In the genomic region with DNA sequence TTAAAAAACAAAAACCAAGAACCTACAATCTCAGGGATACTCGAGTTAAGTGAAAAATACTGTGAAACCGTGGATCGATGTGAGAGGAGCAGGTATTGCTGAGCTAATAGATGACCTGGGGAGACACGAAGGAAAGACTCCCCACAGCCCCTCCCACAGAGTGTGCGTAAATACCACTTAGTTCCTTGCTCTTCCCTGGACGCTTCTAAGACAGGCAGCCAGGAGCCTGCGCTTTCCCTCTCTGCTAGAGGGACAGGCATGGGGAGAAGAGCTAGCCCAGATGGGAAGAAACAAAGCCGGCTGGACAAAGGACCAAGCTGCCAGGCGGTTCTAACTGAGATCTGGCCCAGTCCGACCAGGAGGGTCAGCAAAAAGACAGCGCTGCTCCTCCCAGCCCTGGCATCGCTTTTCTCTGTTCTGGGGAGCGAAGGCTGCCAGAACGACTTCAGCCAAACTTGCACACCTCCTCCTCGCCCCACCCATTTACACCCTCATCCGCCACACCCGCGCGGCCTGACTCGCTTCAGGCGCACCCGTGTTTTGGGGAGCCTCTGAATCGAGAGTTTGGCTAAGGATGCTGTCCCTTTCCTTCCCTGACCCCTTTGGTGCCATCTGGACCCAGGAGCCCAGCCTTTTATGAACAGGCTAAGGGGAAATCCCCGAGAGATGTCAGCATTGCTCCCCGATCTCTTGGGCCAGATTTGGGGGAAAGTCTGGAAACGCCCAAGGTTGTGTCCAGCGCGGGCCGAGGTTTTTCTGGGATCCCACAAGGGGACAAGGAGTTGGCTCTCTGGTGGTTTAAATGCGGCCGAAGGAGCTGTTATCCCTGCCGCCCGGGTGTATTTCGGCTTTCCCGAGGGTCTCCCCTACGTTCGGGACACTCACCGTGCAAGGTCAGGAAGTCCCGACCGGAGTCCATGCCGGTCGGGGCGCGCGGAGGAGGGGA, we compare ENCODE assay signal across 8 mouse cellular contexts. TPM values are rescaled to one million over a fixed set of nuclear protein-coding genes. Genes with fewer than 3 reads are reported as not detected.
DNase-seq lines count a peak whose midpoint lies in the region; ATAC-seq and TF ChIP-seq lines count a peak whose summit lies in the region.

No protein-coding gene starts in this region.

- H3K4me3 ChIP-seq in liver, adult 2 months (ENCODE audit: insufficient read depth, low read depth, low read length): peak overlapping the region; percentile 67
- peak overlapping the region; percentile 57 for H3K4me3 ChIP-seq in hindbrain, postnatal 0 days (ENCODE audit: low read length)
- H3K4me3 ChIP-seq in lung, embryonic 15.5 days: peak overlapping the region; percentile 59
- H3K4me3 ChIP-seq in stomach, embryonic 15.5 days (replicated peaks): peak overlapping the region; percentile 52

- H3K4me2 ChIP-seq in hindbrain, postnatal 0 days (ENCODE audit: low read depth, low read length): peak overlapping the region; percentile 92
- peak overlapping the region; percentile 94 for H3K4me2 ChIP-seq in lung, embryonic 15.5 days
- peak overlapping the region; percentile 75 for H3K4me2 ChIP-seq in stomach, embryonic 15.5 days

- H3K27ac ChIP-seq in liver, adult 2 months (replicated peaks; ENCODE audit: insufficient read depth, low read depth, low read length): no peak overlapping the region
- H3K27ac ChIP-seq in hindbrain, postnatal 0 days: peak overlapping the region; percentile 74
- H3K27ac ChIP-seq in lung, embryonic 15.5 days: peak overlapping the region; percentile 66
- H3K27ac ChIP-seq in stomach, embryonic 15.5 days: peak overlapping the region; percentile 79

- H3K9ac ChIP-seq in liver, adult 2 months (ENCODE audit: low read depth, low read length): peak overlapping the region; percentile 55; the same call in 1 of the 2 replicates
- H3K9ac ChIP-seq in hindbrain, postnatal 0 days (replicated peaks; ENCODE audit: low read length): peak overlapping the region; percentile 60
- H3K9ac ChIP-seq in lung, embryonic 15.5 days: peak overlapping the region; percentile 61
- H3K9ac ChIP-seq in stomach, embryonic 15.5 days: peak overlapping the region; percentile 38; the same call in 1 of the 2 replicates

- peaks cover 3% of the 10 kb centered on the region; the same call in 1 of the 2 replicates for H3K27me3 ChIP-seq in liver, adult 2 months (ENCODE audit: control insufficient read depth, insufficient read depth, low read length)
- no peaks in the 10 kb centered on the region for H3K27me3 ChIP-seq in hindbrain, postnatal 0 days (ENCODE audit: insufficient read depth, low read length)
- H3K27me3 ChIP-seq in lung, embryonic 15.5 days: peaks cover 11% of the 10 kb centered on the region
- no peaks in the 10 kb centered on the region for H3K27me3 ChIP-seq in stomach, embryonic 15.5 days (replicated peaks)

- H3K9me3 ChIP-seq in hindbrain, postnatal 0 days (ENCODE audit: low read length): no peaks in the 10 kb centered on the region
- no peaks in the 10 kb centered on the region for H3K9me3 ChIP-seq in lung, embryonic 15.5 days
- no peaks in the 10 kb centered on the region for H3K9me3 ChIP-seq in stomach, embryonic 15.5 days

- H3K4me1 ChIP-seq in liver, adult 2 months (ENCODE audit: control insufficient read depth, insufficient read depth, low read length): no peaks in the 10 kb centered on the region; the same call in 1 of the 2 replicates
- H3K4me1 ChIP-seq in hindbrain, postnatal 0 days (ENCODE audit: insufficient read depth, low read length): peaks cover 19% of the 10 kb centered on the region
- peaks cover 47% of the 10 kb centered on the region for H3K4me1 ChIP-seq in lung, embryonic 15.5 days
- H3K4me1 ChIP-seq in stomach, embryonic 15.5 days: peaks cover 31% of the 10 kb centered on the region

- H3K79me2 ChIP-seq in liver, adult 2 months (ENCODE audit: control insufficient read depth, insufficient read depth, low read length): no peaks in the 10 kb centered on the region

- no peak for DNase-seq in liver, adult 2 months (ENCODE audit: extremely low read depth, low read depth, low spot score)
- DNase-seq in liver: no peak
- peak; percentile 63 for DNase-seq in brain, adult 2 months (ENCODE audit: low read depth, low spot score)
- DNase-seq in gastrocnemius, adult 18-20 months (ENCODE audit: low spot score): peak; percentile 56
- DNase-seq in hindbrain, postnatal 0 days (ENCODE audit: low spot score): peak; percentile 34
- DNase-seq in spleen, adult 18-20 months: no peak

- no peak for ATAC-seq in hindbrain, postnatal 0 days
- no peak for ATAC-seq in lung, embryonic 15.5 days (ENCODE audit: borderline replicate concordance, extremely low read depth, low FRiP score, low TSS enrichment)
- ATAC-seq in stomach, embryonic 15.5 days (ENCODE audit: insufficient read depth, low FRiP score, low read depth): no peak

- no peak for TF ChIP-seq POLR2A in liver, adult 2 months (IDR thresholded peaks at IDR 0.05; ENCODE audit: extremely low read depth, insufficient read depth, low read length)

- no peaks in the 10 kb centered on the region for H3K36me3 ChIP-seq in liver, adult 2 months (ENCODE audit: control insufficient read depth, insufficient read depth, low read length)
- no peaks in the 10 kb centered on the region for H3K36me3 ChIP-seq in hindbrain, postnatal 0 days (ENCODE audit: insufficient read depth, low read length)
- no peaks in the 10 kb centered on the region for H3K36me3 ChIP-seq in lung, embryonic 15.5 days
- no peaks in the 10 kb centered on the region for H3K36me3 ChIP-seq in stomach, embryonic 15.5 days

- WGBS in liver, adult 2 months: 7% methylated on average over 45 of the region's 45 CpGs
- 3% methylated on average over 45 of the region's 45 CpGs for WGBS in hindbrain, postnatal 0 days
- 3% methylated on average over 45 of the region's 45 CpGs for WGBS in lung, embryonic 15.5 days
- WGBS in stomach, embryonic 15.5 days: 2% methylated on average over 45 of the region's 45 CpGs

- TF ChIP-seq CTCF in liver, adult 2 months (IDR thresholded peaks at IDR 0.05; ENCODE audit: low read depth, low read length): no peak
- TF ChIP-seq CTCF in hindbrain, postnatal 0 days (IDR thresholded peaks at IDR 0.05; ENCODE audit: low read depth): no peak

RNA-seq across cellular contexts. Expression of gene Plcd1, which starts 0.6 kb away (rescaled TPM):
- total RNA-seq in liver, adult 2 months (2014; rRNA removed): 0.37 and 0.40 TPM in 2 replicates
- 0.45 and 0.93 TPM in 2 replicates for polyA plus RNA-seq in liver, adult 2 months (2012; rRNA removed)
- 1 to 10 TPM; 5.5 to 6.3 TPM for total RNA-seq in gastrocnemius, adult 18-20 months (2021)
- total RNA-seq in hindbrain, postnatal 0 days (2014; rRNA removed): 15.1 and 17.0 TPM in 2 replicates
- 14.2 and 18.1 TPM in 2 replicates for polyA plus RNA-seq in hindbrain, postnatal 0 days (2015; fragmentation: Nextera tagmentation; extraction: Ambion mirVana)
- polyA plus RNA-seq in lung, embryonic 15.5 days (2015; fragmentation: Nextera tagmentation; extraction: Ambion mirVana): 15.5 and 17.7 TPM in 2 replicates
- 39.4 and 50.5 TPM in 2 replicates for polyA plus RNA-seq in stomach, embryonic 15.5 days (2015; fragmentation: Nextera tagmentation; extraction: Ambion mirVana)

RNA-seq across cellular contexts. Expression of gene Dlec1, which starts 9.5 kb away (rescaled TPM):
- total RNA-seq in liver, adult 2 months (2014; rRNA removed): 0.27 and 0.74 TPM in 2 replicates
- 0.31 and 0.32 TPM in 2 replicates for polyA plus RNA-seq in liver, adult 2 months (2012; rRNA removed)
- not detected for total RNA-seq in gastrocnemius, adult 18-20 months (2021)
- 0.93 and 1.1 TPM in 2 replicates for total RNA-seq in hindbrain, postnatal 0 days (2014; rRNA removed)
- polyA plus RNA-seq in hindbrain, postnatal 0 days (2015; fragmentation: Nextera tagmentation; extraction: Ambion mirVana): 0.95 and 1.4 TPM in 2 replicates
- polyA plus RNA-seq in lung, embryonic 15.5 days (2015; fragmentation: Nextera tagmentation; extraction: Ambion mirVana): 1.3 and 1.4 TPM in 2 replicates
- polyA plus RNA-seq in stomach, embryonic 15.5 days (2015; fragmentation: Nextera tagmentation; extraction: Ambion mirVana): 0.85 and 0.89 TPM in 2 replicates

RNA-seq across cellular contexts. Expression of gene Vill, which starts 40.2 kb away (rescaled TPM):
- 2.3 and 3.0 TPM in 2 replicates for total RNA-seq in liver, adult 2 months (2014; rRNA removed)
- 0.50 and 1.2 TPM in 2 replicates for polyA plus RNA-seq in liver, adult 2 months (2012; rRNA removed)
- under 1 TPM in 1 of 2 experiments, not detected in 1; 0.23 TPM for total RNA-seq in gastrocnemius, adult 18-20 months (2021)
- 4.5 and 5.9 TPM in 2 replicates for total RNA-seq in hindbrain, postnatal 0 days (2014; rRNA removed)
- 3.3 TPM in 2 replicates for polyA plus RNA-seq in hindbrain, postnatal 0 days (2015; fragmentation: Nextera tagmentation; extraction: Ambion mirVana)
- polyA plus RNA-seq in lung, embryonic 15.5 days (2015; fragmentation: Nextera tagmentation; extraction: Ambion mirVana): 39.4 and 40.2 TPM in 2 replicates
- polyA plus RNA-seq in stomach, embryonic 15.5 days (2015; fragmentation: Nextera tagmentation; extraction: Ambion mirVana): 31.6 and 33.6 TPM in 2 replicates

Comparison
In these comparisons a context has a peak if more than half of its experiments do, and no peak if none do; other contexts are left out.
1. DNase-seq: peak in brain, adult 2 months (single experiment), gastrocnemius, adult 18-20 months (single experiment) and hindbrain, postnatal 0 days (single experiment); none in liver, adult 2 months (single experiment), liver (single experiment) and spleen, adult 18-20 months (0 of 2).
2. Peak in every context shown above with its lines, with median percentiles within 50 percentile points of each other: H3K4me3 ChIP-seq, H3K9ac ChIP-seq and H3K4me2 ChIP-seq.